Mouse (Mus musculus): ENCODE data around the gene Lrrc66.

- TF ChIP-seq CTCF (IDR thresholded peaks at IDR 0.05), result no peak
- no peak for TF ChIP-seq POLR2A (IDR thresholded peaks at IDR 0.05; ENCODE audit: insufficient read depth, low read depth, low read length)
Observed at GRCm38 (mm10) chr5:73675604-73676003, 43.3 kb upstream of the Lrrc66 start.

All from heart, adult 2 months (tissue).